Mouse (Mus musculus): ENCODE data around the gene Tex38.

DNA sequence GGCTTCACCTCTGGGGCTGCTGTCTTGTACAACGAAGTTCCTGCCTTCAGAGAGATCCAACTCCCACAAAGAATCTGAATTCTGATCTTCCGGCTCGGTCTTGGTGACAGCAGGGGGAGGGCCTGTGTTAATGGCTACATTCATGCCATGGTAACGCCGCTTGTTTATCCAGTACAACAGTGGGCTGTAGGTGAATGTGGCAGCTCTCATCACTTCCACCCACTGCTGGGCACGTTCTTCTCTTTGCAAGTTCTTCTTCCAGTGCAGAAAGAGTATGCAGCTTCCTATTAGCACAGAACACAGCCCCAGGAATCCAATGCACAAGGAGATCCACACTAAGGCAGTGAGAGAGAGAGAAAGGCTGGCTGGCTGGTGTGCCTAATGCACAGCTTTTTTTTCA lies 549 bp downstream of the Tex38 start:
- TF ChIP-seq POLR2A (IDR thresholded peaks at IDR 0.05; ENCODE audit: borderline replicate concordance, insufficient read depth, low read length): no peak
- no peak for TF ChIP-seq CTCF (IDR thresholded peaks at IDR 0.05; ENCODE audit: borderline replicate concordance, insufficient read depth, low read depth, low read length)

Data from cerebellum, adult 2 months (tissue).